Mouse (Mus musculus): ENCODE results near the gene Iqcf1. TPM values are rescaled to one million over a fixed set of nuclear protein-coding genes. Genes with fewer than 3 reads are reported as not detected.

The Iqcf1 gene
- not detected in 2 replicates for total RNA-seq (2015; ENCODE audit: low replicate concordance)
- not detected in 2 replicates for total RNA-seq (2017; ENCODE audit: low replicate concordance)

DNA sequence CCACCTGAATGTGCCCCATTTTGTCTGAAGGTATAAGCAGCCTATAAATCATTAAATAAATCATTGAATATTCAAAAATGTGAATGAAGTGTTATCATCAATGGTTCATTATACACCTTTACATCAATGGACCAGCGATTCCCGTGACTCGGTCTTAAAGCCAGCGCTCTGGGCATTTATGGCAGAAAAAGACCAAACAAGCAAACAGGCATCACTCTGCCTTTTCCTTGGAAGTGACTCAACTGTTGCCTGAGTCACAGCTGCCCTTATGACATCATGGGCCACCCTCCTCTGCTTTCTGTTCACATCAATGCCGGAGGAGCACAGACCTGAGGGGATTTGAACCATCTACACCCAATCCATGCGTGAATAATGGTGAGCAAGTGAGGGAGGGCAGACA, at the start of gene Iqcf1:
Iqcf1 (plus strand) TSS at position 301 of the 400 bp plus-strand sequence.
- ATAC-seq (replicated peaks; ENCODE audit: low FRiP score, poor library complexity, severe bottlenecking): no peak

DNA sequence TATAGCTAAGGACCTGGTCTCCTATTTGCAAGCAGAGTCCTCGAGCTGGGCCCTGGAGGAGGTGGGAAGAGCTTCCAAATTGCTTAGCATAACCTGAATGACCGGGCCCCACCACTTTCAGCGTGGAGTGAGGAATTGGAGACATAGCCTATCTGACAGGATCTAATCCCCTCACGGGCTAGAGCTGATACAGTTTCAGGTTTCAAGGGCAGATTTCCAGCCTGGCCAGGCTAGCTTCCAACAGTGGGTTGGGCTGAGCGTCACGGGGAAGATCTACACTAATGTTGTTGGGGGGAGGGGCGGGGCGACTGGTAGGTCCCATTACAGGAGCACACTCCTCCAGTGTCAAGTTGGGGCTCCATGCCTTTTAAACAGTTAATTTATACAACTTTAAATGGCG, 49.1 kb upstream of the Iqcf1 start:
- ATAC-seq (replicated peaks; ENCODE audit: low FRiP score, poor library complexity, severe bottlenecking): no peak

DNA sequence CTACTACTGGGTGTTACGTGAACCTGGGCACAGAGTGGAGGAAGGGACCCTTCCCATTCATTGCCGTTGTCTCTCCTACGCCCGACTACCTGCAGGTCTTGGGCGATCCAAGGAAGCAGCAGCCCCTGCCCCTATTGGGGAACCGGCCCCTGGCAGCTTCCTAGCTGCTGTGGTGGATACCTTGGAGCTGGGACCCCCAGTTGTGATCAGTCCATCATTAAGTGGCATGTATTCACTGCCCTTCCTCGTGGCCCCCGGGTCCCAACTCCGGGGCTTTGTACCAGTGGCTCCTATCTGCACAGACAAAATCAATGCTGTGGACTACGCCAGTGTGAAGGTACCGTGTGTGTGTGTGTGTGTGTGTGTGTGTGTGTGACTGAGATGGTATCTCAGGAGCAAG, 48.5 kb upstream of the Iqcf1 start:
- ATAC-seq (replicated peaks; ENCODE audit: low FRiP score, poor library complexity, severe bottlenecking): no peak

DNA sequence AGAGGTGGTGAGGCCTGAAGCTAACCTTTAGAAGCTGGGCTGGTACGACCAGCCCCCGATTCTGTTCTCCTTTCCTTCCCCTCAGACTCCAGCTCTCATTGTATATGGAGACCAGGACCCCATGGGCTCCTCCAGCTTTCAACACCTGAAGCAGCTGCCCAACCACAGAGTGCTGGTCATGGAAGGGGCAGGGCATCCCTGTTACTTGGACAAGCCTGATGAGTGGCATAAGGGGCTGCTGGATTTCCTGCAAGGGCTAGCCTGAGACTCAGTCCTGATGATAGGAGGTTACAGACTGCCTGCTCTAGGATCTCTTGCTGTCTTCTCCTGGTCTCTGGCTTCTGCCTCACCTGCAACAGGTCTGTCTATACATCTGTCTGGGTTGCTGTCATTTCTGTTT, 47.9 kb upstream of the Iqcf1 start:
- ATAC-seq (replicated peaks; ENCODE audit: low FRiP score, poor library complexity, severe bottlenecking): no peak

DNA sequence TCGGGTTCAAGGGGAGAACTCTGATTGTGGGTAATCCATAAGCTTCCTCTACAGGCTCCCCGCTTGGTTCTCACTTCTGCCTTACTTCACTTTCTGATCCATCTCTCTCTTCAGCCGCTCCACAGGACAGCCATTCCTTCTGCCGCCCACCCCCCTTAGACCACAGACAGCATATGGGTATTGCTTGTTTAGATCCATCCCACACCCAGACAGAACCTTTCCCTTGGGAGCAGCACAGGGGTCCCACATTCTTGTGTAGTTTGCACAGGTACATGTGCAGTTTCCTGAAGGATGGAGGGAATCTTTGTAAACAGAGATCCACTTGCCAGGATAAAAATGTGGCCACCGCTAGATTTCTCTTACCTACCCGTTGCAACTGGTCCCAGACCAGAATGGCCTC, 47.4 kb upstream of the Iqcf1 start:
- no peak for ATAC-seq (replicated peaks; ENCODE audit: low FRiP score, poor library complexity, severe bottlenecking)

DNA sequence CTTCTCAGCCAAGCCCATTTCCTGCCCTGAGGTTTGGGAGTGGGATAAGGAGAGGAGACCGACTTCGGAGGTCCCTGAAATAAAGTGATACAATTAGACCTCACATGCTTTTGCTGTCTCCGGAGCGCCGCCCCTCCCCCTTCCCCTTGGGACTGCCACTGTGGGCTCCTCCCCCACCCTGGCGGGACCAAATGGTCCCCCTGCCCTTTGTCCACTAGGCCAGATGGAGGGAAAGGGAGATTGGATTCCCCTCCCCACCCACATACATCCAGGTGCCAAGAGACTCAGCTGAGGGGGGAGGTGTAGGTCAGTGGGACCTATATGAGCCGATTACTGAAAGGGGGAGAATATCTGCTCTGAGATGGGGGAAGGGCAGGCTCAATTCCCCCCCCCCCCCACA, 46.9 kb upstream of the Iqcf1 start:
- ATAC-seq (replicated peaks; ENCODE audit: low FRiP score, poor library complexity, severe bottlenecking): no peak

DNA sequence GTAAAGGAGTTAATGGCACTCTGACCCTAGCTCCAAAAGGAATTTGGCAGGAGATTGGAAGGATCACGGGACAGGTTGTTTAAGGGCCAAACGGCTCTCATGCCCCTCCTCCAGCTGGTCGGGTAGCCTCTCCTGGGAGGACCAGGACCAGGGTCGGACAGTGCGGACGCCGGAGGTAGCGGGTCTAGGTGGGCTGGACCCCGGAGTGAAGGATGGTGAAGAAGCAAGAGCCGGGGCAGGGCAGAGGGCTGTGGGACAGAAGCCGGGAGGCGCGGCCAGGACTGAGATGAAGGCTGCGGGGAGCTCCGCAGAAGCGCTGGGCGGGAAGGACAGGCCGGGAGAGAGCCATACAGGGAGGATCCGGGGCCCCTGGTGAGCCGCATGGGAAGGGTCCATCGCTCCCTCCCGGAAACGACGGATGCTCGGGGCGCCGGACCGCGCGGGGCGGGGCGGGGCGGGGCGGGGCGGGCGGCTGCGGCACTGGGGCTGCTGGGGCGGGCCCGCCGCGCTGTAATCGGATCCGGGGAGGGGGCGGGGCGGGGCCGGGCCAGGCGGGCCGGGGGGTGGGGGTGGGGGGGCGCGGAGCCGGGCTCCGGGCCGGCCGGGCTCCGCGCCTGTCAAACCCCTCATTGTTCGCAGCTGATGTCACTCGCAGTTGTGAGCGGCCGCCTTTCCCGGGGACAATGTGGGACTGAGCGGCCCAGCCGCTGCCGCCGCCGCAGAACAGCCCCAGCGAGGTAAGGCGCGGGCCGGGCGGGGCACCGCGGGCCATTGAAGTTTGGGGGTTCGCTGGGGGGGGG, 46.3 kb upstream of the Iqcf1 start, which contains the start of gene Pcbp4:
Pcbp4 (plus strand) TSS at position 21 of the 800 bp plus-strand sequence.
- 0 out of 2 replicates have a peak, but pooled peaks have one; percentile 21 for ATAC-seq (replicated peaks; ENCODE audit: low FRiP score, poor library complexity, severe bottlenecking)

DNA sequence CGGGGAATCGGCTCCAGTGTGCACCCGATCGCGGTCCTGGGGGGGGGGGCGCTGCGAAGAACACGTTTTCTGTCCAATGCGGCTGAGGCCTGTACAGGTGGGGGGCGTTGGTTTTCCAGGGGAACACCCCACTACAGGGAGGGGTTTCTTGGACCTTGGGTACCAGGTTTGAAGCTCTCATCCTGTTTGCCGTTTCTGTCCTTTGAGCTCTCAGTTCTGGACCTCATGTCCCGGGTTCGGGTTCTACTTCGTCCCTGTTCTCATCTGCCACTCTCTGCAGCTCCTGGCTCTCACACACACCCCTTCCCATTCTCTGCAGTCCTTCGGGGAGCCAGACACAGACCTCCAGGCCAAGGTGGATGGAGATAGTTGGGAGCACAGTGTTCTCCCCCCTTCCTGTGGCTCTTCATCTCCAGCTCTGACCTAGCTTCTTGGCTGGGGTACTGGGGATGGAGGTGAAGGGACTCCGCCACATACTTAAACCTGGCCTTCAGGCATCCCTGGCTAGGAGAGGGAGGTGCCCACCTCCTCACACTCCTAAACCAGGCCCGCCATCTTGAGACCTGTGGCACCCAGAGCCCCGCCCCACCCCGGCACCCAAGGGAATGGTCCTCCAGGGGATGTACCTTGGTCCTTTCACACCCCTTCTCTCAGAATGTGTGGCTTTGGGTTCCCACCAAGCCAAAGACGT, 45.6 kb upstream of the Iqcf1 start:
- no peak for ATAC-seq (replicated peaks; ENCODE audit: low FRiP score, poor library complexity, severe bottlenecking)

DNA sequence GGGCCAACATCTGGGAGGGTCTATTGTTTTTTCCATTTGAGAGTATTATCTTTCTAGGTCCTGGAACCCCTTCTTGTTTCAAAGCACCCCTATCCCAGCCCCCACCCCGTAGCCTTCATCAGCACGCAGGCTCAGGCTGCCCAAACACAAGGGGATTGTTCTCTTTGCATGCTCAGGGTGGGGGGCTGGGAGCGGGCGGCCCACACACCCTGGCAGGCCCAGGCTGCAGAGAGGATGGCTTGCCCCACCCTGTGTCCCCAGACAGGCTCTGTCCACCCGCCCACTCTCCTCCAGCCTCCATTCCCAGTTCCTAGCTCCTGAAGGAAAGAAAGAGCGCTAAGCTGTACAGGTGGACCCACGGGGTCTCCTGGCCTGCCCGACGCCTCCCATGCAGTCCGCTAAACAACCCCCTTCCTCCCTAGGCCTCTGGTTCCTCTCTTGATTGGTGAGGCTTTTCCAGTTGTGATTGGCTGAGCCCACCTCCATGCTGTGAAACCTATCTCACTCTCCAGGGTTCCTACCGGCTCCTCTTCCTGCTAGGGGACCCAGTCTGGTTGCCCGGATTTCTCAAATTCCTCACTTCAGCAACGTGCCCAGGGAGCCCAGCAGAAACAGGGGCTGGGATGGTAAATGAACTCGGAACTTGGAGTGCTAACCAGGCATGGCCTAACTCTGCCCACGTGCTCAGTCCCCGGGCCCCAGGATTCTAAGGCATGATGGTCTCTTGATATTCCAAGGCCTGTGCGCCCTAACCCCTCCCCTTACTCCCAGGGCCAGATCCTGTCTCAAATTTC, 44.7 kb upstream of the Iqcf1 start:
- no peak for ATAC-seq (replicated peaks; ENCODE audit: low FRiP score, poor library complexity, severe bottlenecking)

DNA sequence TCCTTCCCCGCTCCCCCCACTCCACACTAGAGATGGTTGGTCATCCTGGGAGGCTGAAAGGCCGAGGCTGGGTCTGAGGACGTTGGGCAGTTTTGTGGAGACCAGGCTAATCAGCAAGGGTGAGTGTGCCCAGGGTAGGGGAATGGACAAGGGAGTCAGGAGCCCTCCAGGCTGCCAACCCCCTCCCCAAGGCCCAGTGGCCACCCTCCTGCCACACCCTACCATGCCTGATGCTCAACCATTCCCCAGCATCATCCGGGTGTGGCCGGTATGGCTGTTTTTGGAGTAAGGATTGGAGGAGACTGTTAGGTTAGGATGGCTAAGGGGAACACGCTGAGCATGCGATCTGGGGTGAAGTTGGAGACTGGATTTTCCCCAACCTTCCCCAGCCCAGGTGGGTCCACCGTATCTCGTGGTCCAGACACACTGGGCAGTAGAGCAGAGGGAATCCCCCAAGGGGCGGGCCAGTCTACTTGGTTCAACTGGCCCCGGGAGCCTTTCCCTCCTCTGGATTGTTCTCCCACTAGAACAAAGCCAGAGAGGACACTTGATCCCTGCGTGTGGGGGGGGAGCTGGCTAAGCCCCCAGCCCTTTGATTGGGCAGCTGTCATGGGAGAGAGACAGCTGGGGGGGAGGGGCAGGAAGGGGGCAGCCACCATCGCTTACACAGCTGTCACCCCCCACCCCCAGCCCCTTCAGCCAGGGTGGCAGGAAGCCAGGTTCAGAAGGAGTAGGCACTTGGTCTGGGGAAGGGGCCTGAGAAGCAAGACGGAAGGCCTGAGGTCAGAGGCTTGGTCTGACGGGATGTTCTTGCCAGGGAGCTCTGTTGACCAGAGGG, 43.2 kb upstream of the Iqcf1 start:
- ATAC-seq (replicated peaks; ENCODE audit: low FRiP score, poor library complexity, severe bottlenecking): no peak

DNA sequence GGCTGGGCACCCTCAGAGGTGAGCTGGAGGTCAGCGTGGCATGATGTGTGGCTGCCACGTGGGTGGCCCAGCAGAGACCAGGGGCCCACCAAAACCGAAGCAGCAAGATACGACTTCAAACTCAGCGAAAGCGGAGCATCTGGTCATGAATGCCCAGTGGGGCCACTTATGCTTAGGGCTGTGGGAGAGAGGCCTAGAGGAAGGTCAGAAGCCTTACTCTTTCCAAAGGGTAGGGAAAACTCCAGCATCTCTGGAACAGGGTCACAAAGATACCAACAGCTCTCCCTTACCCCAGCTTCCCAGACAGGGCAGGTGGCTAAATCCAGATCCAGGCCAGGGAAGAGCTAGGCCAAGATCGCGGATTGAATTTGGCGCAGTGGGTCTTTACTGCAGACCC, 42.6 kb upstream of the Iqcf1 start:
- no peak for ATAC-seq (replicated peaks; ENCODE audit: low FRiP score, poor library complexity, severe bottlenecking)

DNA sequence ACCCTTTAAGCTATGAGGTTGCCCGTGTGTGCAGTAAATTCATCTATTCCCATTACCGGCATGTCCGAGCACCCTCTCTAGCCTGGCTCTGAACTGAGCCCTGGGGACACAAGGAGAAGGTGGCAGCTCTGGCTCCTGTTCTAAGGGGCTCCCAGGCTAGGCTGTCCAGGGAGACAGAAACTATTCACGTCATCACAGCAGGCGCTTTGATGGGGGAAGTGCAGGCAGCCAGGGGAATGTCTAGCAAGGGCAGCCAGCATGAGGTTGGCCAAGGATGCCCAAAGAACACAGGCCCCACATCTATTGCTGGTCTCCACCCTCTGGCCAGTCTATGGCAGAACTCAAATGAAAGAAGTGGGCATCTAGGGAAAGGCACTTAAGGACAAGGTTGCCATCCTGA, 41.8 kb upstream of the Iqcf1 start:
- ATAC-seq (replicated peaks; ENCODE audit: low FRiP score, poor library complexity, severe bottlenecking): no peak

DNA sequence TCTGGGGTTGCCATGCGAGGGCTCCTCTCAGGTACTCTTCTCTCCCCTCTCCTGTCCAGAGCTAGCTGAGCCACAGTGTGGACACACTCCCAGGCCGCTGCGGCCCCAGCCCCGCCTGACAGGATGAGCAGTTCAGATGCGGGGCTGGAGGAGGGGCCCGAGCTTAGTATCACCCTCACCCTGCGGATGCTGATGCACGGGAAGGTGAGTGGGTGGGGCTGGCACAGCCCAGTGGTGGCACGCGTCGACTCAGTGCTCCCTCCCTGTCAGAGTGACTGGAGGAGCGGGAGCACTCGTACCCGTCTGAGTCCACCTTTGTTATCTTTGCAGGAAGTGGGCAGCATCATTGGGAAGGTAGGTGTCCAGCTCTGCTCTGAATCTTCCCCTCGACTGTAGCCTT, 39.8 kb upstream of the Iqcf1 start:
- ATAC-seq (replicated peaks; ENCODE audit: low FRiP score, poor library complexity, severe bottlenecking): no peak

DNA sequence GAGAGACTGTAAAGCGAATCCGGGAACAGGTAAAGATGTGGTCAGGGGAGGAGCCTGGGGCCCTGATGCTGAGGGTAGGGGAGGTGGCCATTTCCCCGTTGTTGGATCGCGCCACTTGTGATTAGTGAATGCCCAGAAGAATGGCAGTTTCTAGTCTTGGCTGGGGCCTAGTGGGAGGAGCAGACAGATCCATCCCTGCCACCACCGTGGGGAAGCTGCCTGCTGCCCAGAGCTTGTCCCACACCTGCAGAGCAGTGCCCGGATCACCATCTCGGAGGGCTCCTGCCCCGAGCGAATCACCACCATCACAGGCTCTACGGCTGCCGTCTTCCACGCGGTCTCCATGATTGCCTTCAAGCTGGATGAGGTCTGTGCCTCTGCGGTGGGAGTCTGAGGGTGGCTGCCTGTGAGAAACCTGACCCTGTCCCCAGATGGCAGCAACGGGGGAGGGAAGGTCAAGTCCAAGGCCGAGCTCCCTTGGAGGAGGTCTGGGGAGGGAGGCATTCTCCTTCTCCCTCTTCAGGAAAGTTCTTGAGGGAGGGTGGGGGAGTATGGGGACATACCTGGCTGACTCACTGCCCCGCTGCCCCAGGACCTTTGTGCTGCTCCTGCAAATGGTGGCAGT, 39.3 kb upstream of the Iqcf1 start:
- ATAC-seq (replicated peaks; ENCODE audit: low FRiP score, poor library complexity, severe bottlenecking): no peak

DNA sequence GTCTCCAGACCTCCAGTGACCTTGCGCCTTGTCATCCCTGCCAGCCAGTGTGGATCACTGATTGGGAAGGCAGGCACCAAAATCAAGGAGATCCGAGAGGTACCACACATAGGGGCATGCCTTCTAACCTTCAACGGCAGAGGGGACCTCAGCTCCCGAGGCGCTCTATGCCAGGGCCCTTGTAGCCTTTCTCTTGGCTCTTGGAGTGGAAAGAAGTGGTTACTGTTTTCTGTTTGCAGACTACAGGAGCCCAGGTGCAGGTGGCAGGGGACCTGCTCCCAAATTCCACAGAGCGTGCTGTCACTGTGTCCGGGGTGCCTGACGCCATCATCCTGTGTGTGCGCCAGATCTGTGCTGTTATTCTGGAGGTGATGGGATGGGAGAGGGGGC, 38.7 kb upstream of the Iqcf1 start:
- no peak for ATAC-seq (replicated peaks; ENCODE audit: low FRiP score, poor library complexity, severe bottlenecking)

DNA sequence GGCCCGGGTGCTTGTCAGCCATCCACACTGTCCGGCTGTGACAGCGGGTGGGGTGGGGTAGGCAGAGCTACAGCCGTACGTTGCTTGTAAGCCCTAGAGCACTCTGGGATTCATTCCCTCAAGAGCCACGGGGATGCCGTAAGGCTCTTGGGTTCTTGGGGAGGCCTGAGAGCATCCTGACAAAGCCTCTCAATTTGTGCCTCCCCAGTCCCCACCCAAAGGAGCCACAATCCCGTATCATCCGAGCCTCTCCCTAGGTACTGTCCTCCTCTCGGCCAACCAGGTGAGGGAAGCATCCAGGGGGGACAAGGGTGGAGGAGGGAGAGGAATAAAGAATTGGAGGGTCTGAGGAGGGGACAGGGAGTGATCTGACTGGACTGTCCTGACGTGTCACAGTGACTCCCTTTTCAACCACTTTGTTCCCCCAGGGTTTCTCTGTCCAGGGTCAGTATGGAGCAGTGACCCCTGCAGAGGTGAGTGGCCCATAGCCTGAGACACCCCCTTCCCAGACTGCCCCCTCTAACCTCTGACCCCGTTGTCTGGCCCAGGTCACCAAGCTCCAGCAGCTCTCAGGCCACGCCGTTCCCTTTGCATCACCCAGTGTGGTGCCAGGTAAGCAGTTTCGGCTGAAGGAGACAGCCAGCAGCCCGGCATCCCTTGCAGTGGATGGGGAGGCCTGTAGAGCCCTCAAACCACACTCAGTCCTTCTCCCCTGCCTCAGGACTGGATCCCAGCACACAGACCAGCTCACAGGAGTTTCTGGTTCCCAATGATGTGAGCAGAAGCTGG, 37.9 kb upstream of the Iqcf1 start:
- no peak for ATAC-seq (replicated peaks; ENCODE audit: low FRiP score, poor library complexity, severe bottlenecking)

DNA sequence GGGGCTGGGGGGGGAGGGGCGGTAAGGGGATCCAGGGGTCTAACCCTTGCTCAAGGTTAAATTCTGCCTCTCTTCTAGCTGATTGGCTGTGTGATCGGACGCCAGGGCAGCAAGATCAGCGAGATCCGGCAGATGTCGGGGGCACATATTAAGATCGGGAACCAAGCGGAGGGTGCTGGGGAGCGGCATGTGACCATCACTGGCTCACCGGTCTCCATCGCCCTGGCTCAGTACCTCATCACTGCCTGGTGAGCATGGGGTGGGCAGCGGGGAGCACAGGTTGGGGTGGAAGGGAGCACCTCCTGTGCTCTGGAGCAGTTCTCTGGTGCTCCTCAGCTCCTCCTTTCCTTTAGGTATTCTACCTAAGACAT, 37.4 kb upstream of the Iqcf1 start:
- no peak for ATAC-seq (replicated peaks; ENCODE audit: low FRiP score, poor library complexity, severe bottlenecking)

Measured in erythroid progenitor cell, adult 5-6 weeks (primary cell).